Mouse (Mus musculus) midbrain, embryonic 11.5 days (tissue): ENCODE measurements at regions not wholly inside any gene's neighbourhood (a gene's known extent, or its start where the extent isn't known, plus 50 kb on each side); places are given as distances from the start of the nearest gene placed in this dataset.

Source experiments
- ATAC-seq: fragments of 200-750 bp; cut with Nextera tagmentation; 2 replicates; pipeline ENCODE4 v1.8.0; 2017; ENCODE audit warnings: moderate TSS enrichment, moderate library complexity; ENCODE audit not compliant: low FRiP score
- DNase-seq: peaks from one replicate; pipeline ENCODE4 v3.0.0; 2015; ENCODE audit warnings: low spot score; ENCODE audit errors: missing footprints
- H3K27ac ChIP-seq: fragments of 300-500 bp; sonication (generic); 2 replicates; pipeline ENCODE4 v1.5.1; 2014; ENCODE audit warnings: low read depth, low read length
- H3K27me3 ChIP-seq: fragments of 300-500 bp; sonication (generic); 2 replicates; pipeline ENCODE4 v1.6.1; 2014; ENCODE audit warnings: mild to moderate bottlenecking, low read length, moderate library complexity, mixed read lengths; ENCODE audit not compliant: control insufficient read depth, insufficient read depth
- H3K36me3 ChIP-seq: fragments of 300-500 bp; sonication (generic); 2 replicates; pipeline ENCODE4 v1.6.1; 2014; ENCODE audit warnings: mild to moderate bottlenecking, low read length, moderate library complexity, mixed read lengths; ENCODE audit not compliant: control insufficient read depth, insufficient read depth
- H3K4me1 ChIP-seq: fragments of 300-500 bp; sonication (generic); 2 replicates; pipeline ENCODE4 v1.6.1; 2014; ENCODE audit warnings: low read length; ENCODE audit not compliant: control insufficient read depth, insufficient read depth
- H3K4me2 ChIP-seq: fragments of 300-500 bp; sonication (generic); 2 replicates; pipeline ENCODE4 v1.6.1; 2014; ENCODE audit warnings: mild to moderate bottlenecking, moderate library complexity
- H3K4me3 ChIP-seq: fragments of 300-500 bp; sonication (generic); 2 replicates; pipeline ENCODE4 v1.5.1; 2014; ENCODE audit warnings: low read depth, low read length
- H3K9ac ChIP-seq: fragments of 300-500 bp; sonication (generic); 2 replicates; pipeline ENCODE4 v1.6.1; 2014; ENCODE audit warnings: low read length
- H3K9me3 ChIP-seq: fragments of 300-500 bp; sonication (generic); 2 replicates; pipeline ENCODE4 v1.6.1; 2016; ENCODE audit warnings: low read length; ENCODE audit not compliant: control insufficient read depth
- WGBS: fragments of 180-500 bp; shearing (Covaris S2); extraction: QIAGEN DNeasy Blood & Tissue Kit; methylation state at CpG from one replicate; pipeline ENCODE4 v1.1.7; 2014; 5-methylcytosine and 5-hydroxymethylcytosine counted together

- no peak overlapping the region for H3K4me3 ChIP-seq
- no peaks in the 10 kb centered on the region for H3K36me3 ChIP-seq
- DNase-seq: no peak
- ATAC-seq: no peak
- no peaks in the 10 kb centered on the region for H3K9me3 ChIP-seq
- H3K27ac ChIP-seq: no peak overlapping the region
- H3K4me2 ChIP-seq: no peak overlapping the region
- H3K4me1 ChIP-seq: no peaks in the 10 kb centered on the region
- H3K9ac ChIP-seq: no peak overlapping the region
- WGBS: 77% methylated on average over 6 of the region's 6 CpGs
- H3K27me3 ChIP-seq: no peaks in the 10 kb centered on the region
Observed at GRCm38 (mm10) chr9:46757005-46757672, 241.4 kb upstream of the Gm4791 start.

GRCm38 (mm10) chr9:46751981-46752380, 246.6 kb upstream of the Gm4791 start:
- no peak for ATAC-seq
- no peak for DNase-seq
- Histone ChIP-seq H3K27me3 (no peaks in the 10 kb centered on the region), H3K4me1 (peaks cover 6% of the 10 kb centered on the region; the same call in 1 of the 2 replicates), H3K4me2 (no peak overlapping the region), H3K4me3 (no peak overlapping the region), H3K9me3 (no peaks in the 10 kb centered on the region), H3K9ac (no peak overlapping the region), H3K36me3 (no peaks in the 10 kb centered on the region), H3K27ac (no peak overlapping the region)
- WGBS: 67% methylated on average over 5 of the region's 5 CpGs

DNA sequence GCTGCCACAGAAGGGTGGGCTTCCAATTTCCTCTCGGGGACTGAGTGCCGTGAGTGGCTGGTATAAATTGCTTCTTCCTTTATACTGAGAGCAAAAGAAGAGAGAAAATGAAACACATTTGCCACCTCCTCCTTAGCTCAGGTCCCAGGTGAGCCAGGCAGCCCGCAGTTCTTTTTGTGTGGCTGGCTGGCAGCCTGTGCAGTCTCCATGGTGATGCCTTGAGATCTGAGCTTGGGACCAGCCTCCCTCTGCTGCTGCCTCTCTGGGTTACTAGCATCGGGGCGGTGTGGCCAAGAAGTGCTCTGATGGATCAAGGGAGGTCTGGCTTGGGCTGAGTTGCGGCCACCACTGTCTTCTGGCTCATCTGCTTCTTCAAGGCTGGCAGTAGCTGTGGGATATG, 249.1 kb upstream of the Gm4791 start:
- no peak overlapping the region for H3K27ac ChIP-seq
- ATAC-seq (no peak), DNase-seq (no peak)
- no peaks in the 10 kb centered on the region for H3K27me3 ChIP-seq
- H3K4me3 ChIP-seq: no peak overlapping the region
- peaks cover 6% of the 10 kb centered on the region; the same call in 1 of the 2 replicates for H3K4me1 ChIP-seq
- no peak overlapping the region for H3K9ac ChIP-seq
- H3K36me3 ChIP-seq: no peaks in the 10 kb centered on the region
- 78% methylated on average over 6 of the region's 6 CpGs for WGBS
- no peaks in the 10 kb centered on the region for H3K9me3 ChIP-seq
- H3K4me2 ChIP-seq: no peak overlapping the region

GRCm38 (mm10) chr9:46746266-46746665, 252.3 kb upstream of the Gm4791 start:
- DNase-seq: no peak
- WGBS: 84% methylated on average over 3 of the region's 3 CpGs

GRCm38 (mm10) chr9:46740496-46740895, 258.0 kb upstream of the Gm4791 start:
- no peaks in the 10 kb centered on the region for H3K27me3 ChIP-seq
- no peak overlapping the region for H3K27ac ChIP-seq
- H3K9ac ChIP-seq: no peak overlapping the region
- H3K4me2 ChIP-seq: no peak overlapping the region
- DNase-seq (no peak), ATAC-seq (no peak)
- H3K9me3 ChIP-seq: no peaks in the 10 kb centered on the region
- no peaks in the 10 kb centered on the region for H3K36me3 ChIP-seq
- 83% methylated on average over 4 of the region's 4 CpGs for WGBS
- H3K4me1 ChIP-seq: no peaks in the 10 kb centered on the region
- H3K4me3 ChIP-seq: no peak overlapping the region

More at GRCm38 (mm10) chr9:46746266-46746665, 252.3 kb upstream of the Gm4791 start:
- no peaks in the 10 kb centered on the region for H3K36me3 ChIP-seq
- H3K4me2 ChIP-seq: no peak overlapping the region
- H3K9ac ChIP-seq: no peak overlapping the region
- ATAC-seq: no peak
- no peak overlapping the region for H3K27ac ChIP-seq
- H3K4me1 ChIP-seq: no peaks in the 10 kb centered on the region
- no peaks in the 10 kb centered on the region for H3K9me3 ChIP-seq
- H3K4me3 ChIP-seq: no peak overlapping the region
- no peaks in the 10 kb centered on the region for H3K27me3 ChIP-seq

DNA sequence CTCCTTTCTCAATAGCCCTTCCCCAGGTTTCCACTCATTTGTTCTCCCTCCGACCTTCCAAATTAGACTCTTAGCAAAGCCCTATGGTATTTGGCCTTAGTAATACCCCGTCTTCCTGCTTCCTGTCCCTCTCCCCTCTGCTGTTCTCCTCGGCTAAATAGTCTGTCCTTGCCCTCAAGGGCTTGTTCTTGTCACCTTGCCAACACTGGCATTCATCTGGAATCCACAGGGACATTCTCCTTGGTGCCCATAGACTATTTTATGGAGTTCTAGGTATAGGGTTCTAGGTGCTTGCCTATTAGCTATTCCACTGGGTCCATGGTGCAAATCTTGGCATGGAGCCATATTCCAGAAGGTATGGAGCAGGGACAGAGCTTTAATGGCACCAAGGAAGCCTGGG, 259.2 kb upstream of the Gm4791 start:
- H3K36me3 ChIP-seq: no peaks in the 10 kb centered on the region
- H3K27me3 ChIP-seq: no peaks in the 10 kb centered on the region
- DNase-seq (no peak), ATAC-seq (no peak)
- H3K9me3 ChIP-seq: no peaks in the 10 kb centered on the region
- no peak overlapping the region for H3K27ac ChIP-seq
- WGBS: 82% methylated on average over 3 of the region's 3 CpGs
- H3K4me2 ChIP-seq: no peak overlapping the region
- no peak overlapping the region for H3K4me3 ChIP-seq
- H3K4me1 ChIP-seq: no peaks in the 10 kb centered on the region
- H3K9ac ChIP-seq: no peak overlapping the region

- DNase-seq (no peak), ATAC-seq (no peak)
- Histone ChIP-seq H3K36me3 (no peaks in the 10 kb centered on the region), H3K27ac (no peak overlapping the region), H3K4me3 (no peak overlapping the region), H3K9ac (no peak overlapping the region), H3K27me3 (no peaks in the 10 kb centered on the region), H3K9me3 (no peaks in the 10 kb centered on the region), H3K4me2 (no peak overlapping the region), H3K4me1 (no peaks in the 10 kb centered on the region)
- 76% methylated on average over 3 of the region's 3 CpGs for WGBS
Observed at GRCm38 (mm10) chr9:46738634-46739033, 259.9 kb upstream of the Gm4791 start.

GRCm38 (mm10) chr9:46738056-46738455, 260.5 kb upstream of the Gm4791 start:
- no peak for ATAC-seq
- Histone ChIP-seq H3K4me1 (no peaks in the 10 kb centered on the region), H3K9me3 (no peaks in the 10 kb centered on the region), H3K27ac (no peak overlapping the region), H3K4me2 (no peak overlapping the region), H3K4me3 (no peak overlapping the region), H3K36me3 (no peaks in the 10 kb centered on the region), H3K9ac (no peak overlapping the region), H3K27me3 (no peaks in the 10 kb centered on the region)
- WGBS: 57% methylated on average over 4 of the region's 4 CpGs
- no peak for DNase-seq

GRCm38 (mm10) chr9:46737446-46737845, 261.1 kb upstream of the Gm4791 start:
- Histone ChIP-seq H3K27me3 (no peaks in the 10 kb centered on the region), H3K27ac (no peak overlapping the region), H3K9me3 (no peaks in the 10 kb centered on the region), H3K4me1 (no peaks in the 10 kb centered on the region), H3K4me3 (no peak overlapping the region), H3K9ac (no peak overlapping the region), H3K36me3 (no peaks in the 10 kb centered on the region), H3K4me2 (no peak overlapping the region)
- DNase-seq (no peak), ATAC-seq (no peak)
- WGBS: 45% methylated on average over 3 of the region's 3 CpGs
